Comparison of ENCODE assay signal across 31 mouse cellular contexts in genomic region chr7:112452471-112452870, GRCm38 (mm10). TPM values are rescaled to one million over a fixed set of nuclear protein-coding genes. Genes with fewer than 3 reads are reported as not detected.
DNase-seq lines count a peak whose midpoint lies in the region; ATAC-seq and TF ChIP-seq lines count a peak whose summit lies in the region.
"Had no signal": no experiment of that assay in that cellular context is flagged by ENCODE, and none has a peak within 500 bp of the region (broad histone marks: within the 10 kb centered on the region; RNA-seq: fewer than 3 reads in every experiment).

No protein-coding gene starts in this region.

- H3K4me2 ChIP-seq in intestine, embryonic 14.5 days (ENCODE audit: low read length) = no peak overlapping the region
- no peak overlapping the region for H3K4me2 ChIP-seq in intestine, postnatal 0 days (replicated peaks; ENCODE audit: low read depth)
- peak overlapping the region; percentile 11; the same call in 1 of the 2 replicates for H3K4me2 ChIP-seq in stomach, embryonic 16.5 days (ENCODE audit: low read depth, low read length)
- H3K4me2 ChIP-seq: heart, embryonic 13.5 days; limb, embryonic 13.5 days; liver, embryonic 11.5 days; midbrain, embryonic 12.5 days; neural tube, embryonic 13.5 days had no signal

- H3K36me3 ChIP-seq in intestine, embryonic 14.5 days (ENCODE audit: control insufficient read depth, insufficient read depth, low read length) = no peaks in the 10 kb centered on the region
- no peaks in the 10 kb centered on the region for H3K36me3 ChIP-seq in intestine, postnatal 0 days (ENCODE audit: control insufficient read depth, insufficient read depth)
- H3K36me3 ChIP-seq in stomach, embryonic 16.5 days (ENCODE audit: control insufficient read depth, insufficient read depth, low read length) = no peaks in the 10 kb centered on the region
- H3K36me3 ChIP-seq: heart, embryonic 13.5 days; limb, embryonic 13.5 days; midbrain, embryonic 12.5 days; neural tube, embryonic 13.5 days had no signal

- no peak for TF ChIP-seq POLR2A in embryonic fibroblast, embryonic 13.5 days (IDR thresholded peaks at IDR 0.05; ENCODE audit: low read depth, low read length)

- H3K9ac ChIP-seq in intestine, embryonic 14.5 days (ENCODE audit: low read length) = no peak overlapping the region
- H3K9ac ChIP-seq in intestine, postnatal 0 days (ENCODE audit: low read depth, low read length) = no peak overlapping the region
- no peak overlapping the region for H3K9ac ChIP-seq in stomach, embryonic 16.5 days (ENCODE audit: low read length)
- H3K9ac ChIP-seq: heart, embryonic 13.5 days; limb, embryonic 13.5 days; midbrain, embryonic 12.5 days; neural tube, embryonic 13.5 days had no signal

- H3K4me3 ChIP-seq in intestine, embryonic 14.5 days (ENCODE audit: low read depth, low read length) = no peak overlapping the region
- no peak overlapping the region for H3K4me3 ChIP-seq in intestine, postnatal 0 days (ENCODE audit: low read depth, low read length)
- no peak overlapping the region for H3K4me3 ChIP-seq in embryonic fibroblast, embryonic 13.5 days (ENCODE audit: insufficient read depth, low read length)
- no peak overlapping the region for H3K4me3 ChIP-seq in stomach, embryonic 16.5 days (replicated peaks; ENCODE audit: low read length)
- H3K4me3 ChIP-seq: erythroblast, embryonic 14.5 days; heart, adult 2 months; heart, embryonic 13.5 days; left cerebral cortex, adult 2 months; limb, embryonic 13.5 days; midbrain, embryonic 12.5 days; neural tube, embryonic 13.5 days had no signal

- no peaks in the 10 kb centered on the region for H3K27me3 ChIP-seq in intestine, embryonic 14.5 days (replicated peaks; ENCODE audit: control insufficient read depth, insufficient read depth, low read length)
- H3K27me3 ChIP-seq in intestine, postnatal 0 days (replicated peaks; ENCODE audit: control insufficient read depth, insufficient read depth, low read length) = no peaks in the 10 kb centered on the region
- H3K27me3 ChIP-seq in stomach, embryonic 16.5 days (ENCODE audit: control insufficient read depth, insufficient read depth, low read length) = no peaks in the 10 kb centered on the region
- H3K27me3 ChIP-seq: heart, embryonic 13.5 days; limb, embryonic 13.5 days; neural tube, embryonic 13.5 days had no signal

- peaks cover 29% of the 10 kb centered on the region for H3K4me1 ChIP-seq in intestine, embryonic 14.5 days (replicated peaks; ENCODE audit: control insufficient read depth, insufficient read depth, low read length)
- H3K4me1 ChIP-seq in intestine, postnatal 0 days (replicated peaks; ENCODE audit: control insufficient read depth, insufficient read depth, low read length) = peaks cover 23% of the 10 kb centered on the region
- H3K4me1 ChIP-seq in embryonic fibroblast, embryonic 13.5 days (ENCODE audit: control insufficient read depth, insufficient read depth, low read length) = peaks cover 16% of the 10 kb centered on the region
- H3K4me1 ChIP-seq in stomach, embryonic 16.5 days (ENCODE audit: control insufficient read depth, insufficient read depth, low read length) = peaks cover 28% of the 10 kb centered on the region

- DNase-seq in intestine, embryonic 14.5 days (ENCODE audit: low spot score) = no peak
- peak; percentile 48 for DNase-seq in R1 (ENCODE audit: low read depth, low spot score)
- no peak for DNase-seq in urinary bladder, adult 2 months (ENCODE audit: low spot score)
- no peak for DNase-seq in heart, postnatal 4 days
- DNase-seq: adrenal gland, adult 2 months; adrenal gland, postnatal 36 days; cerebellum, adult 18-20 months; cerebellum, postnatal 10 days; heart, adult 2 months; heart, postnatal 10 days; kidney, adult 11 months; kidney, postnatal 14 days; lung, postnatal 14 days; right cerebral cortex, postnatal 4 days; thymus, adult 18-20 months; thymus, postnatal 36 days had no signal

- peak overlapping the region; percentile 68; the same call in 1 of the 2 replicates for H3K27ac ChIP-seq in intestine, embryonic 14.5 days (ENCODE audit: low read depth)
- no peak overlapping the region for H3K27ac ChIP-seq in intestine, postnatal 0 days (ENCODE audit: low read depth, low read length)
- peak overlapping the region; percentile 50 for H3K27ac ChIP-seq in embryonic fibroblast, embryonic 13.5 days (ENCODE audit: insufficient read depth, low read length)
- peak overlapping the region; percentile 80 for H3K27ac ChIP-seq in stomach, embryonic 16.5 days (ENCODE audit: low read length)
- H3K27ac ChIP-seq: heart, adult 2 months; left cerebral cortex, adult 2 months; limb, embryonic 13.5 days; midbrain, embryonic 12.5 days; neural tube, embryonic 13.5 days had no signal

- H3K9me3 ChIP-seq in intestine, embryonic 14.5 days (ENCODE audit: control insufficient read depth, low read length) = no peaks in the 10 kb centered on the region
- no peaks in the 10 kb centered on the region for H3K9me3 ChIP-seq in intestine, postnatal 0 days (ENCODE audit: control insufficient read depth)
- H3K9me3 ChIP-seq in stomach, embryonic 16.5 days (replicated peaks; ENCODE audit: control insufficient read depth, low read length) = no peaks in the 10 kb centered on the region
- H3K9me3 ChIP-seq: heart, embryonic 13.5 days; limb, embryonic 13.5 days; midbrain, embryonic 12.5 days; neural tube, embryonic 13.5 days had no signal

- 32% methylated on average over 5 of the region's 5 CpGs for WGBS in intestine, embryonic 14.5 days
- 33% methylated on average over 5 of the region's 5 CpGs for WGBS in intestine, postnatal 0 days
- 19% methylated on average over 5 of the region's 5 CpGs for WGBS in stomach, embryonic 16.5 days

- ATAC-seq in intestine, embryonic 14.5 days (replicated peaks; ENCODE audit: low FRiP score, low TSS enrichment, low read depth) = no peak
- ATAC-seq in intestine, postnatal 0 days = no peak
- ATAC-seq in stomach, embryonic 16.5 days (ENCODE audit: insufficient read depth, low FRiP score) = no peak
- ATAC-seq: activated CD4-positive, CD25-positive, alpha-beta regulatory T cell, adult 4 months; forebrain, embryonic 16.5 days; hindbrain, embryonic 16.5 days had no signal

- no peak for TF ChIP-seq CTCF in intestine, postnatal 0 days (IDR thresholded peaks at IDR 0.05; ENCODE audit: low read depth)
- no peak for TF ChIP-seq CTCF in embryonic fibroblast, embryonic 13.5 days (IDR thresholded peaks at IDR 0.05; ENCODE audit: borderline replicate concordance, insufficient read depth, low read length)

RNA-seq across cellular contexts. Expression of gene Parva, which starts 25.2 kb away (rescaled TPM):
- polyA plus RNA-seq in intestine, embryonic 14.5 days (2014; fragmentation: Nextera tagmentation; extraction: Ambion mirVana) = 102 and 114 TPM in 2 replicates
- polyA plus RNA-seq in intestine, postnatal 0 days (2015; fragmentation: Nextera tagmentation; extraction: Ambion mirVana) = 37.4 and 40.1 TPM in 2 replicates
- 230 and 242 TPM in 2 replicates for polyA plus RNA-seq in embryonic fibroblast, embryonic 13.5 days (2011; ENCODE audit: insufficient read length, low read depth, missing spikeins)
- 132 and 141 TPM in 2 replicates for polyA plus RNA-seq in stomach, embryonic 16.5 days (2015; fragmentation: Nextera tagmentation; extraction: Ambion mirVana)
- polyA plus RNA-seq in urinary bladder, adult 2 months (2012; rRNA removed) = 140 and 183 TPM in 2 replicates
- total RNA-seq in heart, postnatal 4 days (2021) = 100 to 1,000 TPM; 115 to 118 TPM
- total RNA-seq: common myeloid progenitor, adult 5-6 weeks; megakaryocyte progenitor cell, adult 5-6 weeks had no signal
- polyA plus RNA-seq: activated CD4-positive, CD25-positive, alpha-beta regulatory T cell, adult 4 months had no signal
